Mouse (Mus musculus) induced T-regulatory cell, adult 2 months (primary cell): Measurements from ENCODE around the gene Eif3m.
"Not testable (repeated sequence)": the region's sequence is repeated elsewhere in the genome, so short reads cannot be mapped to it uniquely, and the experiment has no call there.

Source experiments
- DNase-seq: peaks from one replicate; pipeline ENCODE4 v3.0.0-alpha.2; 2012; ENCODE audit warnings: low read depth

Eif3m gene

GRCm38 (mm10) chr2:105016967-105017287, at the start of gene Eif3m:
Gene Eif3m, minus strand, starts transcription at chr2:105017080.
- peak; percentile 96 for DNase-seq

GRCm38 (mm10) chr2:105062741-105063372, 46.0 kb upstream of the Eif3m start:
- no peak for DNase-seq

- no peak for DNase-seq
Measured at GRCm38 (mm10) chr2:105058577-105059116, 41.8 kb upstream of the Eif3m start.

GRCm38 (mm10) chr2:105055529-105055928, 38.6 kb upstream of the Eif3m start:
- no peak for DNase-seq

GRCm38 (mm10) chr2:105048301-105048700, 31.4 kb upstream of the Eif3m start:
- DNase-seq: no peak

- DNase-seq: no peak
Measured at GRCm38 (mm10) chr2:105043152-105043551, 26.3 kb upstream of the Eif3m start.

GRCm38 (mm10) chr2:105040859-105041258, 24.0 kb upstream of the Eif3m start:
- DNase-seq: no peak

GRCm38 (mm10) chr2:105038879-105039278, 22.0 kb upstream of the Eif3m start:
- DNase-seq: no peak

GRCm38 (mm10) chr2:105037956-105038569, 21.2 kb upstream of the Eif3m start:
- no peak for DNase-seq

GRCm38 (mm10) chr2:105036401-105037070, 19.7 kb upstream of the Eif3m start:
- no peak for DNase-seq

- DNase-seq: no peak
Measured at GRCm38 (mm10) chr2:105035985-105036384, 19.1 kb upstream of the Eif3m start.

GRCm38 (mm10) chr2:105034084-105034483, 17.2 kb upstream of the Eif3m start:
- no peak for DNase-seq

- DNase-seq: no peak
Measured at GRCm38 (mm10) chr2:105030505-105030904, 13.6 kb upstream of the Eif3m start.

GRCm38 (mm10) chr2:105028806-105029205, 11.9 kb upstream of the Eif3m start:
- DNase-seq: no peak

- DNase-seq: no peak
Measured at GRCm38 (mm10) chr2:105026950-105027695, 10.2 kb upstream of the Eif3m start.

GRCm38 (mm10) chr2:105025610-105026009, 8.7 kb upstream of the Eif3m start:
- DNase-seq: not testable (repeated sequence)

GRCm38 (mm10) chr2:105023815-105024214, 6.9 kb upstream of the Eif3m start:
- DNase-seq: no peak

- no peak for DNase-seq
Measured at GRCm38 (mm10) chr2:105023031-105023615, 6.2 kb upstream of the Eif3m start.

- peak; percentile 76 for DNase-seq
Measured at GRCm38 (mm10) chr2:105021836-105022235, 5.0 kb upstream of the Eif3m start.

GRCm38 (mm10) chr2:105021256-105021655, 4.4 kb upstream of the Eif3m start:
- no peak for DNase-seq

- DNase-seq: no peak
Measured at GRCm38 (mm10) chr2:105019457-105019856, 2.6 kb upstream of the Eif3m start.

GRCm38 (mm10) chr2:105017802-105018201, 922 bp upstream of the Eif3m start:
- DNase-seq: no peak
